ENCODE assay signal across 15 mouse cellular contexts in genomic region chr6:115649792-115650365, GRCm38 (mm10). TPM values are rescaled to one million over a fixed set of nuclear protein-coding genes. Genes with fewer than 3 reads are reported as not detected.
DNase-seq lines count a peak whose midpoint lies in the region; ATAC-seq and TF ChIP-seq lines count a peak whose summit lies in the region.
"Had no signal": no experiment of that assay in that cellular context is flagged by ENCODE, and none has a peak within 500 bp of the region (broad histone marks: within the 10 kb centered on the region; RNA-seq: fewer than 3 reads in every experiment).

No protein-coding gene starts in this region.

- H3K27ac ChIP-seq in gastrocnemius, adult 2 months, result peak overlapping the region; percentile 70
- no peak overlapping the region for H3K27ac ChIP-seq in kidney, embryonic 14.5 days (ENCODE audit: low read depth, low read length)
- H3K27ac ChIP-seq: limb, embryonic 12.5 days; midbrain, embryonic 12.5 days; neural tube, embryonic 12.5 days had no signal

- no peaks in the 10 kb centered on the region for H3K9me3 ChIP-seq in kidney, embryonic 14.5 days (ENCODE audit: control insufficient read depth, low read length)
- H3K9me3 ChIP-seq: limb, embryonic 12.5 days; midbrain, embryonic 12.5 days; neural tube, embryonic 12.5 days had no signal

- H3K4me1 ChIP-seq in kidney, embryonic 14.5 days (ENCODE audit: control insufficient read depth, insufficient read depth, low read length), result peaks cover 26% of the 10 kb centered on the region

- intact Hi-C loops in gastrocnemius, adult 2 months (cut with DNase I), result no loop called here
- intact Hi-C loops in gastrocnemius, postnatal 14 days (cut with DNase I; ENCODE audit: low total_unique reads), result no loop called here

- no peak overlapping the region for H3K4me2 ChIP-seq in kidney, embryonic 14.5 days (replicated peaks; ENCODE audit: low read depth, low read length)
- H3K4me2 ChIP-seq: limb, embryonic 12.5 days; midbrain, embryonic 12.5 days; neural tube, embryonic 12.5 days had no signal

- H3K9ac ChIP-seq in kidney, embryonic 14.5 days (ENCODE audit: low read depth, low read length), result no peak overlapping the region
- H3K9ac ChIP-seq: limb, embryonic 12.5 days; midbrain, embryonic 12.5 days; neural tube, embryonic 12.5 days had no signal

- no peaks in the 10 kb centered on the region for H3K36me3 ChIP-seq in kidney, embryonic 14.5 days (ENCODE audit: control insufficient read depth, insufficient read depth, low read length)
- H3K36me3 ChIP-seq: limb, embryonic 12.5 days; midbrain, embryonic 12.5 days; neural tube, embryonic 12.5 days had no signal

- peak overlapping the region; percentile 10 for H3K4me3 ChIP-seq in gastrocnemius, adult 2 months
- no peak overlapping the region for H3K4me3 ChIP-seq in kidney, embryonic 14.5 days (ENCODE audit: low read length)
- H3K4me3 ChIP-seq: limb, embryonic 12.5 days; midbrain, embryonic 12.5 days; neural tube, embryonic 12.5 days had no signal

- no peaks in the 10 kb centered on the region for H3K27me3 ChIP-seq in kidney, embryonic 14.5 days (ENCODE audit: control insufficient read depth, insufficient read depth, low read length)
- H3K27me3 ChIP-seq: limb, embryonic 12.5 days; midbrain, embryonic 12.5 days; neural tube, embryonic 12.5 days had no signal

- TF ChIP-seq CTCF in gastrocnemius, adult 2 months (IDR thresholded peaks at IDR 0.05), result no peak

- WGBS in kidney, embryonic 14.5 days, result 80% methylated on average over 1 of the region's 1 CpGs

- no peak for DNase-seq in gastrocnemius, adult 2 months
- no peak for DNase-seq in gastrocnemius, postnatal 14 days
- DNase-seq in CD4-positive, CD25-positive, alpha-beta regulatory T cell, adult 2 months (ENCODE audit: low read depth, low spot score), result peak; percentile 25
- DNase-seq in induced T-regulatory cell, adult 2 months (ENCODE audit: low read depth), result peak; percentile 46
- no peak for DNase-seq in urinary bladder, postnatal 36 days (ENCODE audit: low spot score in 2 of 2)
- DNase-seq: cerebellum, postnatal 10 days; kidney, adult 9 months; right cerebral cortex, adult 18-20 months had no signal

- peak; percentile 63 for ATAC-seq in megakaryocyte, adult 5-6 weeks (ENCODE audit: poor library complexity, severe bottlenecking)
- no peak for ATAC-seq in erythroblast, adult 5-6 weeks (replicated peaks; ENCODE audit: low FRiP score, poor library complexity, severe bottlenecking)
- no peak for ATAC-seq in kidney, embryonic 14.5 days (ENCODE audit: low FRiP score, low TSS enrichment)

RNA-seq across cellular contexts. Expression of gene Raf1, which starts 26.6 kb away (rescaled TPM):
- total RNA-seq in gastrocnemius, adult 2 months (2021), result 100 to 1,000 TPM; 129 to 136 TPM
- total RNA-seq in gastrocnemius, postnatal 14 days (2021), result 10 to 100 TPM; 88.8 to 92.8 TPM
- 140 and 149 TPM in 2 replicates for total RNA-seq in megakaryocyte, adult 5-6 weeks (2015)
- 84.8 and 108 TPM in 2 replicates for total RNA-seq in megakaryocyte, adult 5-6 weeks (2017)
- total RNA-seq in erythroblast, adult 5-6 weeks (2015; ENCODE audit: low replicate concordance), result 28.4 and 44.7 TPM in 2 replicates
- total RNA-seq in erythroblast, adult 5-6 weeks (2017; ENCODE audit: low replicate concordance), result 19.2 and 36.5 TPM in 2 replicates
- 85.9 and 125 TPM in 2 replicates for polyA plus RNA-seq in kidney, embryonic 14.5 days (2014; fragmentation: Nextera tagmentation; extraction: Ambion mirVana)

RNA-seq across cellular contexts. Expression of gene Mkrn2, which starts 48.2 kb away (rescaled TPM):
- 10 to 100 TPM; 45.9 to 52.0 TPM for total RNA-seq in gastrocnemius, adult 2 months (2021)
- total RNA-seq in gastrocnemius, postnatal 14 days (2021), result 10 to 100 TPM; 35.0 to 40.4 TPM
- 5.4 and 8.7 TPM in 2 replicates for total RNA-seq in megakaryocyte, adult 5-6 weeks (2015)
- 22.7 and 22.8 TPM in 2 replicates for total RNA-seq in megakaryocyte, adult 5-6 weeks (2017)
- 0.58 and 0.84 TPM in 2 replicates for total RNA-seq in erythroblast, adult 5-6 weeks (2015; ENCODE audit: low replicate concordance)
- total RNA-seq in erythroblast, adult 5-6 weeks (2017; ENCODE audit: low replicate concordance), result 0.84 and 6.6 TPM in 2 replicates
- polyA plus RNA-seq in kidney, embryonic 14.5 days (2014; fragmentation: Nextera tagmentation; extraction: Ambion mirVana), result 18.7 and 33.4 TPM in 2 replicates

RNA-seq across cellular contexts. Expression of gene Mkrn2os, which starts 57.5 kb away (rescaled TPM):
- total RNA-seq in gastrocnemius, adult 2 months (2021), result under 1 TPM in 1 of 2 experiments, not detected in 1; 0.15 TPM
- total RNA-seq in gastrocnemius, postnatal 14 days (2021), result under 1 TPM; 0.14 to 0.22 TPM
- not detected in 2 replicates for total RNA-seq in megakaryocyte, adult 5-6 weeks (2015)
- not detected in 2 replicates for total RNA-seq in megakaryocyte, adult 5-6 weeks (2017)
- total RNA-seq in erythroblast, adult 5-6 weeks (2015; ENCODE audit: low replicate concordance), result not detected in 2 replicates
- total RNA-seq in erythroblast, adult 5-6 weeks (2017; ENCODE audit: low replicate concordance), result not detected in 2 replicates
- 5.2 and 5.8 TPM in 2 replicates for polyA plus RNA-seq in kidney, embryonic 14.5 days (2014; fragmentation: Nextera tagmentation; extraction: Ambion mirVana)
- total RNA-seq: layer of hippocampus, postnatal 14 days had no signal

Comparison
In these comparisons a context has a peak if more than half of its experiments do, and no peak if none do; other contexts are left out.
1. DNase-seq: peak in CD4-positive, CD25-positive, alpha-beta regulatory T cell, adult 2 months (single experiment) and induced T-regulatory cell, adult 2 months (single experiment); none in gastrocnemius, adult 2 months (single experiment), gastrocnemius, postnatal 14 days (single experiment) and urinary bladder, postnatal 36 days (0 of 2).